Mouse (Mus musculus): ENCODE data around the gene Pcdh17.

Gene Pcdh17

GRCm38 (mm10) chr14:84480546-84480945, 37.2 kb downstream of the Pcdh17 start:
- no peak for DNase-seq (ENCODE audit: low read depth)

- no peak for DNase-seq (ENCODE audit: low read depth)
Measured at GRCm38 (mm10) chr14:84484350-84484749, 41.0 kb downstream of the Pcdh17 start.

- DNase-seq (ENCODE audit: low read depth), result no peak
Measured at GRCm38 (mm10) chr14:84511010-84511409, 67.6 kb downstream of the Pcdh17 start.

GRCm38 (mm10) chr14:84532397-84532796, 89.0 kb downstream of the Pcdh17 start:
- no peak for DNase-seq (ENCODE audit: low read depth)

- no peak for DNase-seq (ENCODE audit: low read depth)
Measured at GRCm38 (mm10) chr14:84535264-84535663, 91.9 kb downstream of the Pcdh17 start.

GRCm38 (mm10) chr14:84541838-84542237, 98.5 kb downstream of the Pcdh17 start:
- DNase-seq (ENCODE audit: low read depth), result no peak

- no peak for DNase-seq (ENCODE audit: low read depth)
Measured at GRCm38 (mm10) chr14:84545968-84546367, 102.6 kb downstream of the Pcdh17 start.

- DNase-seq (ENCODE audit: low read depth), result no peak
Measured at GRCm38 (mm10) chr14:84547513-84548194, 104.3 kb downstream of the Pcdh17 start.

- no peak for DNase-seq (ENCODE audit: low read depth)
Measured at GRCm38 (mm10) chr14:84551546-84551945, 108.2 kb downstream of the Pcdh17 start.

- DNase-seq (ENCODE audit: low read depth), result no peak
Measured at GRCm38 (mm10) chr14:84571071-84571470, 127.7 kb downstream of the Pcdh17 start.

Data from naive thymus-derived CD4-positive, alpha-beta T cell, adult 2 months (primary cell).